Mouse (Mus musculus) 3134 (cell line): ENCODE results near the gene Tagap.
A peak's percentile ranks its signal among the peaks of the same experiment; 100 is the strongest.
"Not testable (repeated sequence)": the region's sequence is repeated elsewhere in the genome, so short reads cannot be mapped to it uniquely, and the experiment has no call there.

Source experiments
- DNase-seq: peaks from one replicate; pipeline ENCODE4 v3.0.0-alpha.2; 2011; ENCODE audit warnings: low spot score; ENCODE audit not compliant: insufficient read length; ENCODE audit errors: extremely low read depth

Gene Tagap

GRCm38 (mm10) chr17:7914596-7915227 is 11.1 kb upstream of the Tagap start:
- DNase-seq = no peak

GRCm38 (mm10) chr17:7915791-7916190 is 10.0 kb upstream of the Tagap start:
- no peak for DNase-seq

GRCm38 (mm10) chr17:7916782-7917574 is 8.8 kb upstream of the Tagap start:
- DNase-seq = no peak

- DNase-seq = no peak
These were observed 7.4 kb upstream of the Tagap start for GRCm38 (mm10) chr17:7918355-7918754.

- no peak for DNase-seq
These were observed 6.6 kb upstream of the Tagap start for GRCm38 (mm10) chr17:7919209-7919608.

- no peak for DNase-seq
These were observed 3.2 kb upstream of the Tagap start for GRCm38 (mm10) chr17:7922564-7922963.

- no peak for DNase-seq
These were observed 1.5 kb upstream of the Tagap start for GRCm38 (mm10) chr17:7924185-7924725.

GRCm38 (mm10) chr17:7927582-7928535 is 2.1 kb downstream of the Tagap start:
- DNase-seq = no peak

GRCm38 (mm10) chr17:7928662-7929061 is 2.9 kb downstream of the Tagap start:
- DNase-seq = no peak

DNA sequence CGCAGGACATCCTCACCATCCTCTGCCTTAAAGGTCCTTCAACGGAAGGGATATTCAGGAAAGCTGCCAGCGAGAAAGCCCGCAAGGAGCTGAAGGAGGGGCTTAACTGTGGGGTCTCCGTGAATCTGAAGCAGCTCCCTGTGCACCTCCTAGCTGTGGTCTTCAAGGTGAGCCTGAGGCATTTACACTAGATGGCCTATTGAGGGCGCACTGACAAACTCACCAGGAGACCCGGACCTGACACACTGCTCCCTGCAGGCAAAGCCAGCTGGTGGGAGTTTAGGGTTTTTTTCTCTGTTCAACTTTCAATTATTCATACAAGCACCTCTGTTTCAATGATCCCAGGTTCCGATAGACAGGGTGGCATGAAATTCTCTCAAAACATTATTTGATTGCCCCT is 3.5 kb downstream of the Tagap start:
- DNase-seq = no peak

GRCm38 (mm10) chr17:7931096-7931990 is 5.5 kb downstream of the Tagap start:
- DNase-seq = peak; percentile 65

DNA sequence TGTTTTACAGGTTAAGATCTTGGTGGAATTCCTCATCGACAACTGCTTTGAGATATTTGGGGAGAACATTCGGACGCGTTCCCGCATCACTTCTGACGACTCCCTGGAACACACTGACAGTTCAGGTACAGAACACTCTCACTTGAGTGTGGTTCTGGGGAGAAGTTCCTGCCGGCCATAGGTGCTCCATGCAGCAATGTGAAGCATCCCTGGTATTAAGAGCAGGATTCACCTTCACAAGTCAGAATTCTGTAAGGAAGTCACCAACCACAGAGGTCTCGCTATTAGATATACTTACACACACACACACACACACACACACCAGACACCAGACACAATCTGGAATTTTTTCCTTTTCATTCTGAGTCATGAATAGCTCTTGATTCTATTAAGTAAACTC is 6.3 kb downstream of the Tagap start:
- DNase-seq = not testable (repeated sequence)

GRCm38 (mm10) chr17:7939640-7940039 is 13.8 kb downstream of the Tagap start:
- peak; percentile 41 for DNase-seq

DNA sequence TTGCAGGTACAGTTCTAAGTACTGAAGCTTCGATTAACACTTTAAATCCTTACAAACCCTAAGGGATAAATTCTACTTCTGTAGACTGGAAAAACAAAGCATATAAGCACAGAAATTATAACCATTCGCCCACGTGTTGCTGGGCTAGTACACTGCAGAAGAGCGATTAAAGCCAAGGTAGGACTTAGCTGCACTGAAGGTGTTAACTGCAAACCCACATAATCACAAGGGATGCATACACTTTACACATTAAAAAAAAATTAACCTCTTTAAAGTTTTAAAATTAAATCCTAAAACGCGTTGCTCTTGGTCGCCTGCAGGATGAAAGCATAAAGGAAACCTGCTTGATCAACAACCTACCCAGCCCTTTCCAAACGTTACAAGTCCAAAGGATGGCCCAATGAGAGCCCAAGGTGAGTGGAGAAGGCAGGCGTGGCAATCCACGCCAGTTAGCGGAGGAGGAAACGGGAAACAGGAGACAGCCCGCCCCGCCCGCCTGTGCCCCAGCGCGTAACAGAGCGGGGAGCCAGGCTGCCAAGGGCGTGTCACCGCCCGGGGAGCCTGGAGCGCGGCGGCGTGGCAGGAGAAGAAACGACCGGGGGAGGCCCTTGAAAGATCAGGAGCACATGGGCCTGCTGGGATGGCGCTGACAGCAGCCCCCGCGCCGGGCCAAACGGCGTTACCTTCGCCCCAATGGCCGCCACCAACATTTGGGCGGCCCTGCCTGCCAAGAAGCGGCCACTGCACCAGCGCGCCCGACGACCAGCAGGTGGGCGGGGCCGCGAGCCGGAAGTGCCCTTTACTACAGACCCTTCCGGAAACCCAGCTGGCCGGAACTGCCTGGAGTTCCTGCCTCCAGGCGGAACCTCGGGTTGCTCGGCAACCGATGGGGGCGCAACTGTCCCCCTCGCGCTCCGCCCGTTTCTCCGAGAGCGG is 19.6 kb downstream of the Tagap start, which contains the start of gene Rsph3a:
Gene Rsph3a (plus strand): TSS at position 498 of the 936 bp plus-strand sequence.
- peak; percentile 94 for DNase-seq

GRCm38 (mm10) chr17:7946053-7946627 is 20.3 kb downstream of the Tagap start:
- not testable (repeated sequence) for DNase-seq

DNA sequence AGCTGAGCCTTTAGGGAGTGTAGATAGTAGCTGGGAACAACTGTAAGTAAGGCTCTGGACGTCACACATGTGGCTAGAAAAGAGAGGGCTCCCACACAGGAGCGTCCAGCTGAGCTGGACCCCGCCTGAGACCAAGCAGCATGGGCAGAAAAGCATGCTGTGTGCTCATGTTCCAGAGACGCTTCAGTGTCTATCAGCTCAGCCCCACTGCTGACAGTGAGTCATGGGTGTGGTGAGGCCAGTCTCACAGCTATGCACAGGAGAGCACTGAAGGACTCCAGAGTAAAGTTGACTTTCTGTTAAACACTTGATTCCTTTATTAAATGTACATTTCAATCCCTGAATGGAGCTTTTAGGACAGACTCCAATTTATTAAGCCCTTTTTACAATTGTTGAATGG is 25.5 kb downstream of the Tagap start:
- not testable (repeated sequence) for DNase-seq

- DNase-seq = not testable (repeated sequence)
These were observed 31.4 kb downstream of the Tagap start for GRCm38 (mm10) chr17:7957242-7957641.

DNA sequence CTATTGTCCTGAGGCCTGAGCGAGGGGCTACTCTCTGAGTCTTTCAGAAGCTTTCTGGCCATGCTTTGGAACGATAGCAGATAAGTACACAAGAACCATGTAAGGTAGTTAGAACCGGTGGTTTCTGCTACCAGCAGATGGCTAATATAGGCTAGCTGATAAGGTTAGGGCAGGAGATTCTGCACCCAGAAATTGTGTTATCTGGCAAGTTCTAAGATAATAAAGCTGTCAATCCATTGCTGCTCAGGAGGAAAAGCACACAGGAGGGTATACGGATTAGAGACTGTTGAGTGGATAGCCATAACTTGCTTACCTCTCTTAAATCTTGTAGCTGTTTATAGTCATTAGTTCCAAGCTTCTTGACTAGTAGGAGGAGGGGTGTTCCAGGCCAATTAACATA is 37.5 kb downstream of the Tagap start:
- not testable (repeated sequence) for DNase-seq
